Mouse (Mus musculus): Measurements from ENCODE around the gene Fkbp2. TPM values are rescaled to one million over a fixed set of nuclear protein-coding genes. Genes with fewer than 3 reads are reported as not detected.

Fkbp2 gene
- 100 to 1,000 TPM; 106 to 115 TPM for total RNA-seq (2021)
- long read RNA-seq, experiment 1, transcript Fkbp2-202 (6 exons, 664 nt) = major isoform, 38 of 107 reads
- long read RNA-seq, experiment 1, transcript Fkbp2-204 (6 exons, 1,526 nt) = minor isoform, 5 of 107 reads
- long read RNA-seq, experiment 1, transcript Fkbp2-201 (6 exons, 642 nt) = minor isoform, 36 of 107 reads
- long read RNA-seq, experiment 1, partial matches to known transcripts = 11 of 107 reads
- long read RNA-seq, experiment 1, other reads (novel, unspliced or antisense) = 17 of 107 reads
- long read RNA-seq, experiment 2, transcript Fkbp2-202 (6 exons, 664 nt) = major isoform, 43 of 97 reads
- long read RNA-seq, experiment 2, transcript Fkbp2-201 (6 exons, 642 nt) = minor isoform, 36 of 97 reads
- long read RNA-seq, experiment 2, partial matches to known transcripts = 10 of 97 reads
- long read RNA-seq, experiment 2, other reads (novel, unspliced or antisense) = 7 of 97 reads

DNA sequence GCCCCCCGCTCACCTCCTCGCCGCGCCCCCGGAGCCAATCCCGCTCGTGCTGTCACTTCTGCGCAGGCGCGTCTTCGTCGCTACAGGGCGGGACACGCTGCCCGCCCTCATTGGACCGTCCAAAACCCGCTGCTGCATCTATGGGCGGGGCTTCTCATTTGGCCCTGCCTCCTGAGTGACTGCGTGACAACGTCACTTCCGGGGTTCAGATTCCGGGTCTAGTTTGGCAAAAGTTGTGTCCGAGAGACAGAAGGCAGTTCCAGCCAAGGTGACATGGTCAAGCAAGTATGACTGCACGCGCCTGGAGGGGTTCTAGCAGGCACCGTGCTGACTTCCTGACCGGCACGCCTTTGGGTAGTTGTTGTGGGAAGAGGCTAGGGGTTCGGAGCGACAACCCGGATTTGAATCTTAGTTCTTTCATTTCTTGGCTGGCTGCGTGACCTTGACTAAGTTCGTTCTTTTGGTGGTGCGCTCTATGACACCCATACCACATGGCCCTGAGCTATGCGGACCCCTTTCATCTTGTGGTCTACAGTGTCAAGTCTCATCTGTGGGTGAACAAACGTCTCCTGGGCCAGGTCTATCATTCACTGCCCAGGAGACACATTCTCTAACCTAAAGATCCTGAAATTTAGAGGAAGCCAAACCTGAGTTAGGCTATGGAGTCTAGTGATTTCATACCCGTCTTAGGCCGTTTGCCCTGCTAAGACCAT, at the start of gene Fkbp2:
Gene Fkbp2, minus strand, starts transcription at position 121 of the 713 bp plus-strand sequence.
- DNase-seq (ENCODE audit: low spot score in 2 of 2) = peak; percentile 98 to 99

DNA sequence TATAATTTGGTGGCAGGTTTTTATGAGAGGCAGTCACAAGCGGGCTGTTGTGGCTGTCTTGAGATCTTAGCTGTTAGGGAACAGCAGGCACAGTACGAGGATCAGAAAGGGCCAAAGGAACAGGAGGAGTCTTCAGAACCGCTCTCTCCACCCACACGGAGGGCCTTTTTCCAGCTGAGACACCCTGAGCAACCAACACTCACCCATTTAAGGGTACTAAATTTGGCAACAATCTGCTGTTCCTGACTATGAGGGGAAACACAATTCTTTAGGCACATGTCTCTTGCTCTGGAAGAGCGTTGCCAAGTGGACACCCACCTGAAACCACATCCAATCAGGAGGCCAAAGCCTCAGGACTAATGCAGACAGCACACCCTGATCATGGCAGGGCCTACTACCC, 49.2 kb upstream of the Fkbp2 start:
- DNase-seq (ENCODE audit: low spot score in 2 of 2) = peak; percentile 66 to 80

GRCm38 (mm10) chr19:7020224-7020641, 39.9 kb upstream of the Fkbp2 start:
- DNase-seq (ENCODE audit: low spot score in 2 of 2) = peak in 1 of 2 experiments; percentile 22

DNA sequence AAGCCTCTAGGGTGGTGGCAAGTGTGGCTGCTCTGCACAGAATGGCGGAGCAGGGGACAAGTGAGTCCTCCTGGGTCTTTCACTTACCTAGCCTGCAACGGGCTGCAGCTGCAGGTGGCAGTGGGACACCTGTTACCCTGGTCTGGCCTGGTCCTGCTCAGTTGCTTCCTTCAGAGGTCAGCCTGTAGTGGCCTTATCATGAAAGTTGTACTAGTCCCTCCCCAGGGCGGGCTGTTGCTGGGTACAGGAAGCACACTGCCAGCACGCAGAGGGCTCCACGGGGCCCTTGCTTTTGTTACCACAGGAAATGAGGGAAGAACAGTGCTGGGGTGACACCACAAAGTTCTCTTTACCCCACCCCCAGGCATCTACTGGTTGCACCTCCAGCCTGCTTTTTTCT, 38.9 kb upstream of the Fkbp2 start, which contains the start of gene Fermt3:
Gene Fermt3, minus strand, starts transcription at position 279 of the 400 bp plus-strand sequence.
- no peak for DNase-seq (ENCODE audit: low spot score in 2 of 2)

GRCm38 (mm10) chr19:7018546-7018945, 38.2 kb upstream of the Fkbp2 start:
- DNase-seq (ENCODE audit: low spot score in 2 of 2) = no peak

DNA sequence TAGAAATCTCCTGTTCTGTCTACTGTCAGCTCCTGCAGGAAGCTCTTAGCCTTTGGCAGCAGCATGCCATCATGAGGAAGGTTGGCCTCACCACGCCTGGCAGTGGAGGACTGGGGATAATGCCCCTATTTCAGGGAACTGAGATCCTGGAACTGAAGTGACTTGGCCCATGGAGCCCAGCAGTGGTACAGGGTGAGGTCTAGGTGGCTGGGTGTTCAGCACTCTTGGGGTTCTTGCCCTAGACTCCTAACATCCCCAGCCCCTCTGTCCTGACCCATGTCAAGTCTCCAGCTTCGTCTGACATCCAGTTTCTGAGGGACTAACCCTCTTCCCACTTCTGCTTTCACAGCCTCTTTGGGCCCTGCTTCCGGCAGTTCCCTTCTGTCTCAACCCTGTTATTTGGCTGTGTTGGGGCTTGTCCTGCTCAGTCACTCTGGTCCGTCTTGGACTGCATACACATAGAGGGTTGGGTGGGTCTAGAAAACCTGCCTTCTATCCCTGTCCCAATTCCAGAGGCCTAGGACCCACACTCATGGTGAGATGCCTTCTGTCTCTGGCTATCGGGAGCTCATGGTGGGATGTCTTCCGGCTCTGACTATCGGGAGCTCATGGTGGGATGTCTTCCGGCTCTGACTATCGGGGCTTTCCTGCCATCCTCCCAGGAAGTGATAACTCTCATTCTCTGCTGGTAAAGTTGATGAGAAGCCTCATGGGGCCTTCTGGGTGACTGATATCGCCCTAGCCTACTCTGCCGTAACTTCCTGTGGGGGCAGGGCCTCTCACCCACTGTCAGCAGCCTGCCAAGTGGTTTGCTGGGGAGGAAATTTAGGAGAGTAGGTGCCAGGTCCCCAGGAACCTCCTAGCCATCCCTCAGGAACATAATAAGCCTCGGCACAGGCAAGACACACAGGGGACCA, 37.5 kb upstream of the Fkbp2 start:
- no peak for DNase-seq (ENCODE audit: low spot score in 2 of 2)

DNA sequence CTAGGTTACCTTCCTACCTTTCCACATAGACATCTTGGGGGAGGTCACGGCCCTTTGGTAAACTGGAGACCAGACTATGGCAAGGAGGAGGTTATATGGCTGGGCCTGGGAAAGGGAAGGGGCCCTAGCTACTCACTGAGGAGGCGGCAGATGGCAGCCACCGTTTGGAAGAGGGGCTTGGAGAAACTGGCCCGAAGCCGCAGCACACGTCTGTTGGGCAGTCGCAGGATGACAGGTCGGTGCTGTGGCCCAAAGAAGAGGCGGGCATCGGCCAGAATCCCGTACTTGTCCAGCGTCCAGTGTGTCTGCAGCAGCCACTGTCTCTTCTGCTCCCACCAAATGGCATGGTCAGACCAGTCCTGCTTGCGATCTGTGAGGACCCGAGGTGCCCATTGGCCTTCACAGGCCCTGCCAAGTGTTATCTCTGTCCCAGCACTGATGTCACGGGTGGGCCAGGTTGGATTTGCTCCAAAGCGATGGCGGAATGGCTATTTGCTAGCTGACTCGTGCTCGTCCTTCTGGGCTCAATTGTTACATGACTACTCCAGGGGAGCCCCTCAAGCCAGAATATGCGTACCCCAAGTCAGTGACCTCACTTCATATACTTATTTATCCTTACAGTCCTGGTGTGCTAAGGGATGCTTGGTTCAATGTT, 34.3 kb upstream of the Fkbp2 start:
- no peak for DNase-seq (ENCODE audit: low spot score in 2 of 2)

DNA sequence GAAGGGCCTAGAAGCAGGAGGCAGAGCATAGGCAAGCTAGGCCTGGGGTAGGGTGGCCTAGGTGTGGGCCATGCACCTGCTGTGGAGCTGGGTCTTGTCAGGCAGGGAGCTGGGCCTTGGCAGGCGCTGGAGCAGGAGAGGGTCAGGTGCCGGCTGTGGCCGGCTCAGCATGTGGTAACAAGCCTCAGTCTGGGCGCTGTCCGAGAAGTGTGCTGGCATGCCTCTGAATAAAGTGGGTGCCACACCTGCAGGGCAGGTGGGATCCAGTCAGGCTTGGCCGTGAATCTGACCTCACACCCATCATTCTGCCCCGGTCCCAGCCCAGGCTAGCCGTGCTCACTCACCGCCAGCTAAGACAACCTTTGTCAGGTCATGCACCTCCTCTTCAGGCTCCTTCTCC, 33.7 kb upstream of the Fkbp2 start:
- DNase-seq (ENCODE audit: low spot score in 2 of 2) = no peak

GRCm38 (mm10) chr19:7012426-7012825, 32.1 kb upstream of the Fkbp2 start:
- DNase-seq (ENCODE audit: low spot score in 2 of 2) = no peak

DNA sequence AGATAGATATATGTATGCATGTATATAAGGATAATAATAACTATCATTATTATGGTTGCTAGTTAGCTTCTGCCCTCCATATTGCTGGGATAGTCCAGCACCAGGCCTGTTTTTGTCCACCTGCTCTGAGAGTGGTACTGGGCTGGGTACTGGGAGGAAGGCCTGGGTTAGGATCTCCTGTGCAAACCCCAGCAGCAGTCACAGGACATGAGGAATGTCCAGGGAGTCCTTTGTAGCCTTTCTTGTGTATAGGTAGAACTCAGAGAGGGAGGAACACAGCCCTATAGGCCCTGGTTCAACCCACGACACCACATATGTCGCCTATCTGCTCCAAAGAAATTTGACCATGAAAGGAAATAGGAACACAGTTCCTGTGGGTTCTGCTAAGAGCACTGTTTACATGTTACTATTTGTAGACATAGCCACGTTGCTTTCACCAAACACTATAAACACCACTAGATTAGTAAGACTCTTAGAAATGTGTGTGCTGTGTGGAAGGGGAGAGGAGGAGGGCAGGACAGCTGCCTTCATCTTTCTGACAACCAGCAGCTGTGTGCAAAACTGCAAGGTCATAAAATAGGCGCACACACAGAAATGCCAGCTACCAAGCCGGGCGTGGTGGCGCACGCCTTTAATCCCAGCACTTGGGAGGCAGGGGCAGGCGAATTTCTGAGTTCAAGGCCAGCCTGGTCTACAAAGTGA, 26.7 kb upstream of the Fkbp2 start:
- DNase-seq (ENCODE audit: low spot score in 2 of 2) = no peak

DNA sequence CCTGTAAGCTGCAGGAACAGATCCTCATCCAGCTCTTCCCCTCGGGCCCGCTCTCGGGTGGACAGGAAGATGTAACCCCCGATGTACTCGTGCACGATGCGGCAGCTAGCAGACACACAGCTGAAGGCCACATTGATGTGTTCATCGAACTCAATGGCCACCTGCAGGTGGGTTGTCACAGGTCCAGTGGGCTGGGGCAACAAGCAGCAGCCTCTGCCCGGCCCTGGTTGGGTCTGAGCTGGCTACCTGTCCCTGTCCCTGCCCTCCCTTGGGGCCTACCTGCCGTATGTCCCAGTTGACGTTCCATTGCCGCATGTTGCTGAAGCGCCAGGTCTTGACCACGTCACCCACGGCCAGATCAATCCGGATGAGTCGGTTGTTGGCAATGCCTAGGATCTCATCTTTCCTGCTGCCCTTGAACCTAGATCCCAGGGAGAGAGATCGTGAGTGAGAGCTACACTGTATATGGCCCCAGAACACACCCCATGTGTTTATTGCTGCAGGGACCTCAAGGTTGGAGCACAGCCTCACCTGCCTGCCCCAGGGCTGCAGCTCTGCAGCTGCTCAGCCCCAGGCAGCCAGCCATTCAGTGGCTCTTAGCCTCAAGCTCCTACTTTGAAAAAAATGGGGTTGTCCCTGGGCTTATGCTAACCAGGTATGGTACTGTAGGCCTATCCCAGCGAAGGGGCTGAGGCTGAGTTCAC, 19.2 kb upstream of the Fkbp2 start:
- DNase-seq (ENCODE audit: low spot score in 2 of 2) = no peak

GRCm38 (mm10) chr19:6997721-6998290, 17.5 kb upstream of the Fkbp2 start:
- no peak for DNase-seq (ENCODE audit: low spot score in 2 of 2)

DNA sequence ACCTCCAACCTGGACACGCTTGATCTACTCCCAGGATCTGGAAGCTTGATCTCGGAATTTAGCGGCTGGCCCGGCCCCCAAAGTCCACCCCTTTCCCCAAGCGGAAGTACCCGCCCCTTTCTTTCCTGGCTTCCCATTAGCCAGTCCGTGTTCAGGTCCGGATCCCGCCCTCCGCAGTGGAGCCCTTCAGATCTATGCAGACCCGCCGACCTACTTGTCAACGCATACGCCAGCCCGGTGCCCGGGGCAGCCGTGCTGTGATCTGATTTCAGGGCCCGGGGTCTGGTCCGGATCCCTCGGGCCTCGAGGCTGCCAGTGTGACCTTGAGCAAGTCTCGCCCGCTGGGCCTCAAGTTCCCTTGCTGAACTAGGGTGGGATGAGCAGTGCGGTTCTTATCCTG, 15.7 kb upstream of the Fkbp2 start, which contains the start of the genes Nudt22 and Trpt1:
Gene Nudt22, minus strand, starts transcription at position 112 of the 400 bp plus-strand sequence.
Gene Trpt1, plus strand, starts transcription at position 126 of the 400 bp plus-strand sequence.
- peak; percentile 82 to 87 for DNase-seq (ENCODE audit: low spot score in 2 of 2)

DNA sequence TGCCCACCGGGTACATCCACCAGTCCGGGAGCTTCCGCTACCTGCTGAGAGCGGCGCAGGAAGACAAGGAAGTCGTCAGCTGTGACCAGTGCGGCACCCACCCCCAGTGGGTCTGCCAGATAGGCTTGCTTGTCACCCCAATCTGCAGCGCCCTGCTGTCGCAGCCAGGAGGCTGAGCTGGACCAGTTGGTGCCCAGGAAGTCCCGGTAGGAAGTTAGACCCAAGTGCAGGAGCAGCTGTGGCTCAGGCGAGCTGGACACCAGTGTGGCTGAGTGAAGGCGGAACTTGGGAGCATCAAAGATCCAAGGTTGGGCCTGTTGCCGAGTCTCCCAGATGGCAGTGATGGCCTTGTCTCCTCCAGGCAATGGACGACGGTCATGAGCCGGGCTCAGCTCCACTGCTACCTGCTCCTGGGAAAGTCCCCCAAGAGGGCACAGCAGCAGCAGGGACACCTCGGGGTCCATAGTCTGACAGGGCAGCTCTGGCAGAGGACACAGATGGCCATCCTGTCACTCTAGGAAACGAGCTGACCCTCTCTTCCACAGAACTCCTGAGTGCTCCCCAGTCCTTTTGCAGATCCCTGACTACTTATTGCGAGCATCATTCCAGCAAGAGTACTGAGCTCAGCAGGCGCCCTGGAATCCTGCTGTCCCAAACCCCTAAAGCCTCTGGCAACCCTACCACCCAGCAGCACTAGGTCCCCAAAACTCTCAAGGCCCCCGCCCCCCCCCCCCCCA, 15.1 kb upstream of the Fkbp2 start:
- DNase-seq (ENCODE audit: low spot score in 2 of 2) = no peak

DNA sequence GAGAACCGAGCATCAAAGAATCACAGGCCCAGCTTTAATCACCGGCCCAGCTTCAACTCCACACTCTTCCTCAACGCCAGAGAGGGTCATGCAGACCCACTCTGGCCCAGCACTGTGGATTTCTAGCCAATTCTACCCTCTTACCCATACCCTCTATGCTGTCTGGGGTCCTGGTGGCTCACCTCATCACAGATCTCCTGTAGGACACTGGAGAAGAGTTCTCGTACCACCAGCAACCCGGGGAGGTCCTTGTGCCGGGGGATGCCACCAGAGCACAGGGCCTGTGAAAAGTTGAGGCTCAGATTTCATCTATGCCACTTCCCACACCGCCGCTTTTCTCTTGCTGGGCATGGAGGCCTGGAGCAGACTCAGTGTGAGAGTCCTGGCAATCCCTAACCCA, 14.2 kb upstream of the Fkbp2 start:
- DNase-seq (ENCODE audit: low spot score in 2 of 2) = no peak

DNA sequence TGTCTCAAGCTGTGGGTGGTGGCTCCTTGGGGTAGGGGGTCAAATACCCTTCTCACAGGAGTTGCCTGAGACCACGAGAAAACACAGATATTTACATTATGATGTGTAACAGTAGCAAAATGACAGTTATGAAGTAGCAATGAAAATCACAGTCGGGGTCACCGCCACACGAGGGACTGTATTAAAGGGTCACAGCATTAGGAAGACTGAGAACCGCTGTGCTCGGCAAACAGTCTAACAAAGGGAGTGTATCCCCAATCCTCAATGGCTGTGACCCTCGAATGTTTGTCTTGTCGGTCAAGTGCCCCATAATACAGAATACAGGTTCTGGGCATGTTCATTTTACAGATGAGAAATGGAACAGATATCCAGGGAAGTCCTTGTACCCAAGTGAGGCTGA, 13.7 kb upstream of the Fkbp2 start:
- no peak for DNase-seq (ENCODE audit: low spot score in 2 of 2)

DNA sequence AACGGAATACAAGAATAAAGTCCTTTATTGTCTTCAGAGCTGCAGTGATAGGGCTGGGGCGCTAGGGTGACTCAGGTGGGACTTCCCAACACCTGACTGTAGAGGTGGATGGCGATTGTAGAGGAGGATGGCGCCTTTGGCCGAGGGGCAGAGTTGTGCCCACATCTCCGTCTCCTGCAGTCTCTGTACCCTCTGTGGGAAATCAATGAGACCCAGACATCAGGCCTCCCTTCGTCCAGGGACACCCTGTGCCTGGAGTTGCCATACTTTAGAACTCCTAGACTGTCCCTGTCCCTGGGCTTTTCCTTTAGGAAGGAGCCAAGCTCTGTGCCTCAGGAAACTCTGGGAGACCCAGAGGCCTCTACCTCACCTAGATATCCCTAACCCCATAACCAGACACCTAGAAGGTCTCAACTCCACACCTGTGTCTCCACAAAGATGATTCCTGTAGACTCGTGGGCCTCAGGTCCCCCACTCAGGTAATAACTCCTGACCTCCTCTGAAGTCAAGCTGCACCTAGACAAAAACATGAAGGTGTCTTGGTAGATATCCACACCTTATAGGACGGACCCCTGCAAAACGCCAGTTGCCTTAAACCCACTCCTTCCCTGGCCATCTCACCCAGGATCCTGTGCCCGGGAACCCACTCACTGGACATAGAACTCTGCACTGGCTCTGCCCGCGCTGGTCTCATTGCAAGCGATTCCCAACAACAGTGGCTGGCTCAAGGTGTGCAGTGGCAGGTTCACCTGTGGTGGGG, 12.9 kb upstream of the Fkbp2 start:
- DNase-seq (ENCODE audit: low spot score in 2 of 2) = no peak
